Mouse (Mus musculus) heart, postnatal 0 days (tissue): Measurements from ENCODE around the gene Mpo.

Experiments used
- CTCF ChIP-seq: IDR thresholded peaks from 2 replicates; pipeline ENCODE4 v1.5.1; 2016; ENCODE audit warnings: antibody characterized with exemption, control low read depth, low read depth
- EP300 ChIP-seq: IDR thresholded peaks from 2 replicates; pipeline ENCODE4 v1.6.1; 2016; ENCODE audit warnings: antibody characterized with exemption, low read depth

- TF ChIP-seq CTCF (no peak), EP300 (no peak)
Observed at GRCm38 (mm10) chr11:87745632-87746555, 47.5 kb upstream of the Mpo start.
